Mouse (Mus musculus): Measurements from ENCODE around the gene Grin3a. TPM values are rescaled to one million over a fixed set of nuclear protein-coding genes. Genes with fewer than 3 reads are reported as not detected.
"Not testable (repeated sequence)": the region's sequence is repeated elsewhere in the genome, so short reads cannot be mapped to it uniquely, and the experiment has no call there.

Gene Grin3a
- polyA plus RNA-seq, 1 experiment from 2014 or later = 0.01 TPM

DNA sequence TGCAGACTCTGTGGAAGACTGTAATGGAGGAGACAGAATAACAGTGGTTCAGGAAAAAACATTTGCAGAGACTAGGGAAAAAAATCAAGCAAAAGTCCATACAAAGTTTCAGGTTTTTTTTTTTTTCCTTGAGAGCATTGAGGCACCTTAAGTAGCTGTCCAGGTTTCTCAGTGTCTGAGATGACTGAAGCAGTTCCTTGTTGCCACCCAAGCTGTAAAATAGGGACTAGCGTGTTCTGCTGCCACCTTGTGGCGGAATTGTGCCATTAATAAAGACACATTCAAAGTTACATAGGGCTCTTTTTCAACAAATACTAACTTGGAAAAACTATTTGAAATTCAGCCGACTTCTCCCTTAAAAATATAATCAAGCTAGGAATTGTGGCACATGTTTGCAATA lies 218.6 kb downstream of the Grin3a start:
- peaks cover 10% of the 10 kb centered on the region for H3K27me3 ChIP-seq
- peak; percentile 41 for TF ChIP-seq CTCF (IDR thresholded peaks at IDR 0.05)
- DNase-seq (ENCODE audit: low read depth, low spot score) = peak; percentile 1
- ChIA-PET CTCF (interaction anchor here (0.7 to 3.2 kb wide), 10 partner anchors 10 to 159 kb away, joined by 3 to 32 read pairs (median 4); no protein-coding TSS in a partner anchor), POLR2A (no interaction called here)
- no peak for ATAC-seq
- in situ Hi-C loops (cut with MboI; ENCODE audit: low pct_unique_long_range_greater_than_20kb) = loop anchor here (5.0 to 25.0 kb wide), 2 partner anchors 55 to 1165 kb away; partner anchors contain the start of gene Tex10

DNA sequence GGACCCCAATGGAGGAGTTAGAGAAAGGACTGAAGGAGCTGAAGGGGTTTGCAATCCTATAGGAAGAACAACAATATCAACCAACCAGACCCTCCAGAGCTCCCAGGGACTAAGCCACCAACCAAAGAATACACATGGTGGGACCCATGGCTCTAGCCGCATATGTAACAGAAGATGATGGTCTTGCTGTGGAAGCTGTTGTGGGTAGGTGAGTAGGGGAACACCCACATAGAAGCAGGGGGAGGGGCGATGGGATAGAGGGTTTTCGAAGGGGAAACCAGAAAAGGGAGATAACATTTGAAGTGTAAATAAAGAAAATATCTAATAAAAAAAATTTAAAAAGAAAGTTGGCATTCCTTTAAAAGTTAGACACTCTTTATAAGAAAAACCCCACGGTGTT lies 220.6 kb downstream of the Grin3a start:
- not testable (repeated sequence) for DNase-seq (ENCODE audit: low read depth, low spot score); ATAC-seq
- CTCF ChIA-PET = interaction anchor here (1.4 kb wide), 1 partner anchor 58 kb away, joined by 4 read pairs; no protein-coding TSS in a partner anchor
- POLR2A ChIA-PET = interaction anchor here (0.6 kb wide), 1 partner anchor 967 kb away, joined by 4 read pairs; no protein-coding TSS in a partner anchor
- peaks cover 10% of the 10 kb centered on the region for H3K27me3 ChIP-seq
- in situ Hi-C loops (cut with MboI; ENCODE audit: low pct_unique_long_range_greater_than_20kb) = loop anchor here (5.0 to 25.0 kb wide), 2 partner anchors 53 to 1163 kb away; partner anchors contain the start of gene Tex10

DNA sequence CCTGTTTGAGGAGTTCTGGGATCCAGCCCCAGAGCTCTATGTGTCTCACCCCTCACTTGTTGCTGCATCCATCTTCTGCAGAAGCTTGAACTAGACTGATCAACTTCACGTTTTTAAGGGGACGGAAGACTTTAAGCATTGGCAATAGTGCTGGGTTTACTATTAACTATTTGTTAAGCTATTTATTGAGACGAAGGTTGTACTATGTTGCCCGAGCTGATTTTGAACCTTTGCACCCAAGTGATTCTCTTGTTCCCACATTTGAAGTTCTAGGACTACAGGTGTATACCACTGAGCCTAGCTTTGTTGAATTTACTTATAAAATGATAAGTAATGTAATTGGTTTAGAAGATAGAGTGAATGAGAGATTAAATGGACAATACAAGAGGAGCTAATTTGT lies 221.6 kb downstream of the Grin3a start:
- ChIA-PET CTCF (interaction anchor here (1.3 to 1.5 kb wide), 2 partner anchors 50 to 57 kb away, joined by 3 to 4 read pairs; no protein-coding TSS in a partner anchor), POLR2A (no interaction called here)
- no peak for ATAC-seq
- TF ChIP-seq CTCF (IDR thresholded peaks at IDR 0.05) = no peak
- in situ Hi-C loops (cut with MboI; ENCODE audit: low pct_unique_long_range_greater_than_20kb) = no loop called here
- H3K27me3 ChIP-seq = peaks cover 10% of the 10 kb centered on the region
- no peak for DNase-seq (ENCODE audit: low read depth, low spot score)

DNA sequence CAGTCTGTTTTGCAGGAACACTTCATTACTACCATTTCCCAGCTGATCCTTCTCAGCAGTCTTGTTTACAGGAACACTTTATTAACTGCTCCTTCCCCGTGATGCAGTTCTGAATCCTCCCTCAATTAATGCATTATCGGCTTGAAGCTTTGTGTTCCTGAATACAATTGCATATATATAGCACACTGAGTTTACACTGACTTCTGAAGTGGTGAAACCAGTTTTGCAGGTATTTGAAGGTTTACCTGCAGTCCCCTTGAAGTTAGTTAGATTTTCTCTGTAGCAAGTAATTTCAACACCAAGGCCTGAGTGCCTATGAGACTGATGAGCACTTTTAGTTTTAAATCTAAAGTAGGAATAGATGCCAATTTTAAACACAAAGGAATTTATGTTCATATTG lies 223.3 kb downstream of the Grin3a start:
- in situ Hi-C loops (cut with MboI; ENCODE audit: low pct_unique_long_range_greater_than_20kb) = no loop called here
- no peak for DNase-seq (ENCODE audit: low read depth, low spot score)
- POLR2A ChIA-PET = no interaction called here

DNA sequence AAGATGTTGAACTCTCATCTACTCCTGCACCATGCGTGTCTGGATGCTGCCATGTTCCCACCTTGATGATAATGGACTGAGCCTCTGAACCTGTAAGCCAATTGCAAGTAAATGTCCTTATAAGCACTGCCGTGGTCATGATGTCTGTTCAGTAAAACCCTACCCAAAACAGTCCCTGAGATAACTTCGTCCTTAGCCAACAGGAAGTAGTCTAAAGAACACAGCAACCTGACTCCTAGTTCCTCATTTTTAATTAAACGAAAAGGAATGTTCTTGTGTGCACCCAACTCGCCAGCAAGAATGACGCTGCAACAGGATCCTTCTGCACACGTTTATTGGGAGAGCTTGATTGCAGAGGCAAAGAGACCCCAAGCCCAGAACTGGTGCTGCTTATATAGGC lies 225.7 kb downstream of the Grin3a start:
- ATAC-seq; CTCF ChIA-PET; DNase-seq (ENCODE audit: low read depth, low spot score); in situ Hi-C loops (cut with MboI; ENCODE audit: low pct_unique_long_range_greater_than_20kb); POLR2A ChIA-PET: not testable (repeated sequence)
- peaks cover 21% of the 10 kb centered on the region for H3K27me3 ChIP-seq

More for the DNA sequence above, 223.3 kb downstream of the Grin3a start:
- TF ChIP-seq CTCF (IDR thresholded peaks at IDR 0.05) = no peak
- CTCF ChIA-PET = no interaction called here
- peaks cover 10% of the 10 kb centered on the region for H3K27me3 ChIP-seq
- no peak for ATAC-seq

DNA sequence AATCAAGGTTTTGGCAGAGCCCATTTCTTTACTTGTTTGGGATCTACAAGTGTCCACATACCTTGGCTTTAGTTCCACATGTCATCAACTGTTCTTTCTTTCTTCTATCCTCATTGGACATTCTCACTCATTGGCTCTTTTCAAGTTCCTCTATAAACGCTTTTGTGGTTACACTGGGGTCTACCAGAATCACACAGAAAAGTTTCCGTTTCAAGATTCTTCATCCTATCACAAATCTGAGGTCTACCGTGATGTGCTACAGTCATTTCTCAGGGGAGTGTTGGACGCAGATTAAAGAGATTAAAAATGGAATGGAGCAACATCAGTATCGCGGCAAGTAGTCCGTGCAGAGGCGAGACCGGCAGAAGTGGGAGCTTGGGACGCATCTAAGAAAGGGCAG lies 228.6 kb downstream of the Grin3a start:
- in situ Hi-C loops (cut with MboI; ENCODE audit: low pct_unique_long_range_greater_than_20kb) = no loop called here
- ChIA-PET POLR2A (no interaction called here), CTCF (no interaction called here)
- DNase-seq (ENCODE audit: low read depth, low spot score) (no peak), ATAC-seq (no peak)
- TF ChIP-seq CTCF (IDR thresholded peaks at IDR 0.05) = no peak
- H3K27me3 ChIP-seq = peaks cover 11% of the 10 kb centered on the region

Other genes starting within 250 kb of the Grin3a start
- not detected for gene Tmem246, start 247.9 kb downstream of the Grin3a start, polyA plus RNA-seq (2021)
- 30.5 TPM for gene Rnf20, start 213.7 kb downstream of the Grin3a start, polyA plus RNA-seq (2021)
- not detected for gene Ppp3r2, start 163.7 kb downstream of the Grin3a start, polyA plus RNA-seq (2021)